Mouse (Mus musculus): ENCODE results near the gene Prpf39.

- TF ChIP-seq CTCF (IDR thresholded peaks at IDR 0.05; ENCODE audit: control insufficient read depth, insufficient read depth, insufficient replicate concordance, low read depth, low read length) = no peak
- TF ChIP-seq POLR2A (IDR thresholded peaks at IDR 0.05; ENCODE audit: control insufficient read depth, low read depth, low read length) = no peak
Observed at GRCm38 (mm10) chr12:65108746-65109145, 72.6 kb downstream of the Prpf39 start.

Data from testis, adult 2 months (tissue).